Mouse (Mus musculus): ENCODE measurements around the gene Pmel.

DNA sequence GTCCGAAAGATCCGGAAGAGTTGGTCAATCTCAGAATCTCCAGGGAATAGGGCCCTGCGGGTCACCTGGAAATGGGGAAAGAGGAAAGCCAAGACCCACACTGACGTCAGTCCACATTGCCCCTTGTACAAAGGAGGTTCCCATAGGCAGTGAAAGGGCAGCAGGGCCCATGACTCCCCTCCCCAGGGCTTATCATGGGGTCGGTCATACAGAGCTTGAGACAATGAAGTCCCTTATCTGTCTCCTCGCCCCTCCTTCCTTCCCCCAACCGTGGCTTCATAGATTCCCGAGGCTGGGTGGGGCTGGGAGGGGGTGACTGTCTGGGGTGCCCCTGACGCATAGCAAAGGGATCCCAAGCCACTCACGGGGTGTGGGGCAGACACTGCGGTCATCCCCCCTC, 4.4 kb upstream of the Pmel start:
- TF ChIP-seq MAFK (IDR thresholded peaks at IDR 0.05; ENCODE audit: insufficient read depth, low read depth, low read length) (no peak), HCFC1 (IDR thresholded peaks at IDR 0.05; ENCODE audit: borderline replicate concordance, insufficient read depth, low read length) (no peak), CHD2 (IDR thresholded peaks at IDR 0.05; ENCODE audit: low read depth, low read length) (no peak), ZNF384 (IDR thresholded peaks at IDR 0.05; ENCODE audit: low read depth, low read length) (no peak), ZC3H11A (IDR thresholded peaks at IDR 0.05; ENCODE audit: borderline replicate concordance, low read depth, low read length) (no peak)

Measured in ES-E14 (cell line).